Mouse (Mus musculus): ENCODE results near the gene Fgf5.

GRCm38 (mm10) chr5:98275318-98275818, 21.4 kb downstream of the Fgf5 start:
- TF ChIP-seq CTCF (conservative IDR thresholded peaks at IDR 0.05; ENCODE audit: low read length) (no peak), NANOG (IDR thresholded peaks at IDR 0.05; ENCODE audit: borderline replicate concordance, low read length) (no peak), POU5F1 (IDR thresholded peaks at IDR 0.05; ENCODE audit: borderline replicate concordance, low read length) (no peak)

All from E14TG2a.4 (cell line).